Mouse (Mus musculus) B cell, adult 2 months (primary cell): ENCODE measurements around the gene Fgfr2.

Experiments
- DNase-seq, 2 experiments: peaks; one replicate each; pipeline ENCODE4 v3.0.0; 2022

Gene Fgfr2

DNA sequence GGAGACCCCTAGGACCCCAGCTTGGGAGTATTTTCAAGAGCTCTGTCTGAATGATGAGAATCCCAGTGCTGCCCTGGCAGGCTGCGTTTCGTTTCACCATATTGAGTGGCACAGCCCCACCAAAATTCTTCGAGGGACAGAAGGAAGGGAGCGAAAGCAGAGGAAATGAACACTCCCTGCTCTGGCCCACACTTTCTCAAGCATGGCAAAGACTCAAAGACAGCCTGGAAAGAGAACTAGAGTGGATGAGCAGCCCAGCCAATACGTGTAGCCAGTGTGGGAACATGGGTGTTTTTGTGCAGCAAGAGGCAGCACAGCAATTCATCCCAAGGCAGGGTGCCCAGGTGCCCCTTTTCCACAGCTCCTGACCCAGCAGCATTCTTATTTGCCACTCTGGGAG, 380.2 kb downstream of the Fgfr2 start:
- DNase-seq = no peak

DNA sequence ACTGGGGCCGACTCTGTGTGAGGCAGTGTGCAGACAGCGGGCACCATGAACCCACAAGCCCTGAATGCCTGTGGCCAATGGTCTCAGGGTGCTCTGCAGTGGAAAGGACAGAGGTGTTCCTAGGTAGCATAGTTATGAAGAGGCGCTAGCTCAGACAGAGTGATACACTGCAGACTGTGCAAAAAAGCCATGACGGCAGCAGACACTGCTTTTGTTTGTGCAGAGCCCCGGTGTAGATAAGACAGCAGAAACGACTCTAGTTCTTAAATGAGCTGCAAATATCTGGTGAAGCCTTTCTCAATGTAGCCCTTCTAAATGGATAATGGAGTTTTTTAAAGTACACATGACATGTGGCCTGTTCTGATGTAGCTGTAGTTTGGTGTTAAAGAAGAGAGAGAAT, 383.3 kb downstream of the Fgfr2 start:
- no peak for DNase-seq

DNA sequence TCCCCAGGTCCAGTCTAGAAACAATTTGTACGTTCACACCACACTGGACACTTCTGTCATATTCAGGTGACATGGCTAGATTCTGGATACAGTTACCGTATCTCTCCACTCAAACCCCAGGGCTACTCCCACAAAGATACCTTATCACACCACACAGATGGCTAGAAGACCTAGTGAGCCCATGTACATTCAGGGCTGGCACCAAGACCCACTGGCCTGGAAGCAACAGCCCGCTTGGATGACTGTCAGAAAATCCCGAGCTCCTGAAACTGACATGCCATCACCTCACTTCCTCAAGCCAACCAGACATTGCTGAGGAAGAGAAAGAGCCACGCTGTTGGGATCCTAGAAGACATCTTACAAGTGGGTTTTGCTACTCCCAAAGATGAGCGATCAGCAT, 384.3 kb downstream of the Fgfr2 start:
- DNase-seq = no peak

DNA sequence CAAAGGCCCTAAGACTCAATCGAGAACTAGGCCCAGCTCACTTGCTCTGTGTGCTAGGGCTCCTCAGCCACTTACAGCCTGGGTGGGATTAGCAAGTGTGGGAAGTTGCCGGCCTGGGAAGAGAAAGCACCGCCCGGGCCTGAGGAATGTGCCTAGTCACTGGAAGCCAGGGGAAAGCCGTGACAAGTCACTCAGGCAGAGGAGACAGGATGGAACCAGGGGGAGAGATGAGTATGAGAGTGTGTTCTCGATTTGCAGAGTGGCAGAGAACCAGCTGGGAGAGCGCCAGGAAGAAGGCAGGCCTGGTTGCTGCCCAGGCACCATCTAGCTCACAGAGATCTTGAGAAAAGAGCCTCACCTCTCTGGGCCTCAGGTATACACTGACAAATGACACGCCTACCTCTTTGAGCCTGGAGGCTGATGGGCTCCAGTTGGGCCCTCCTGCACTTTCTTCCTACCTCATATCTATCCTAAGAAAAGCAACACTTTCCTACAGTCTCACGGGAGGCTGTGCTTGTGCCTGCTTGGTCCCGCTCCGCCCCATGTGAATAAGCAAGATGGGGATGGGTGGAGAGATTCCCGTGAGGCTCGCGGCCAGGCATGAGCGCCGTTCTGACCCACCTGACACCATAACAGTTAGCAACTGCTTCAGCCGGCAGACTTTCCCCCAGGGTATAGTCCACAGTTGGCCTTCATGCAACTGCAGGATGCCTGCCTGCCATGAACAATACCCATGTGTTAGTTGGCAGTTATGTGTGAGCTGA, 386.9 kb downstream of the Fgfr2 start:
- peak in 1 of 2 experiments; percentile 26 for DNase-seq

DNA sequence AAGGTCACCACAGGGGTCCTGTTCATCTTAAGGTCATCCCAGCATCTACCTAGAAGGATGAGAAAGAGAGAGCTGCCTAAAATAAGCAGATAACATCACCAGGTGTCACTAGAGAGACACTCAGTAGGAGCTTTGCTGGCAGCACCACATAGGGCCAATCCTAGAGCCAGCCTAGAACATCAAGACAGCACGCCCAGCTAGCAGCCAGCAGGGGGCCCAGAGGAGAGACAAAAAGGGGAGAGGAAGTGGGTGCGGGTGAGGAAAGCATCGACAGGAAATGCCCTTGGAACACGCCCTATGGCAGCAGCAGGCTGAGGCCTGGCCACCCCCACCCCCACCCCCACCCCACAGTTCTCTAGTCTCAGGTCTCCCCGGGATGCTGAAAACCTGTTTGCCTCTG, 388.0 kb downstream of the Fgfr2 start:
- DNase-seq = peak; percentile 89 to 92

DNA sequence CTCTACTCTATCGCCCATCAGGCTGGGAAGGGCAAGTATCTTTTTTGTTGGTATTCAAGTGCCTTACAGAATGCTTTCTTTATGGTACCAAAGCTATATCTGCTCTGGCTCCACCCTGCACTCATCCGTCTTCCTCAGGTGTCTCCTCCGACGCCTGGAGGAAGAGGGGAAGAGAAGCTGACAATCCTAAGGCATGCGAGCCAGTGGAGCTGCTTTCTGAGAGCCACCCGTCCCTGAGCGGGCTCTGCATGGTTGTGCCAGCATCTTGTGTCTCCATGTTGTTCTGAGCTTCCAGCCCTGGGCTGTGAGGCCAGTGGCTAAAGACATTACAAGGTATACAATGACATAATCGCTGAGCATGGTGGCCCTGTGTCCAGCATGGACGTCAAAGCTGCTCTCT, 388.9 kb downstream of the Fgfr2 start:
- no peak for DNase-seq

DNA sequence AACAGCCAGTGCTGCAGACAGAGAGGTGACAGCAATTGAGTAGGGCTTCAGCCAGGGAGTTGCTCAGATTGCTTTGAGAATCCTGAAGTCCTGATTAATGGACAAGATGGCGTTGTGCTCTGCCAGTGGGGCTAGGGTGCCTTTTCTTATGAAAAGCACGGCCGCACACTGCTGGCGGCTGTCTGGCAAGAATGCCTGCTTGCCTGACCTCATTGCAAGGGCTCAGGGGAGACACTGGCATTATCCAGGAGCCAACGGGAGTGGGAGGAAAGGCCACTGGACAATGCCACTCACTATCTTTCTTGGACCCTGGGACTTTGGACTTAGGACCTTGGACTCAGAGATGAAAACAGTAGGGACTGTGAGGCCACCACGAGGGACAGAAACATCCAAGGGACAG, 389.6 kb downstream of the Fgfr2 start:
- no peak for DNase-seq

DNA sequence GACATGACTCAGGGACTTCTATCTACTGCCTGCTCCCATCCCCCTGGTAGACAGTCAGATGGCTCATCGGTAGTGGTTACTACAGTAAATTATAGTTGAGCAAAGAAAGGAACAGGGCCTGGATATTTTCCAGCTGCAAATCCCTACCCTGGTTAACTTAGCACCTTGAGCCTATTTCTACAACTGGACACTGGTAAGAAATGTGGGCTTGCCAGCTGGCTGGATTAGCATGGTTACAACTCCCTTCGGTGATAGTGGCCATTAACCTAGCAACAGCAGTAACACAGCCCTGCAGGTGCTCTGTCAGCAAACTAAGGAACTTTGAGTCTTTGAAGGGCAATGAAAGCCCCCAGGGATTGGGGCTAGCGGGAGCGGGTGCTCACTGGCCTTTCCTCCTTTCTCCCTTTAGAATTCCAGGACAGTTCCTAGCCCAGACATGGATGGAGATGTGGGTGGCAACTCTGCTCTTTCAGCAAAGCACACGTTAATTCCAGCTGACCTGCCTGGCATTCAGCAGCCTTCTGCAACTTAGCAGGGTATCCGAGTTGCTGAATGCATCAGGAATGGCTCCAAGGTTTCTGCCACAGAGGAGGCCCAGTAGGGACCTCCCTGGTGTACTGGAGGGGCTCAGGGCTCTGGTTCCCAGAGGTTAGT, 390.9 kb downstream of the Fgfr2 start:
- no peak for DNase-seq

DNA sequence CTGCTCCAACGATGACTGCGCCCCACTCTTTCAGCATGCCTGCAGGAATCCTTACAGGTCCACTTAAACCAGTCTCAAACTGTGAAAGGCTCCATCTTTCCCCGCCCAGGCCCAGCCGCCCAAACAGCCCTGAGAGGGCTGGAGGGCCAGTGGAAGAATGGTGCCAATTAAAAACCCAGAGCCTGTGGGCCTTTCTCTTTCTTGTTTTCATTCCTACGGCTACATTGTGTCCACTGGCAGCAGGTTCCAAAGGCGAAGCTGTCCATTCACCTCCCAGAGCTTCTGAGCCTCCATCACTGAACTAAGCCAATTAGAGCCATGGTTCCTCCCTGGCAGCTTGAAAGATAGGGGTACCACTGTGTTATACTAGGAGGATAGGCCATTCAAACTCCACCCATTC, 391.6 kb downstream of the Fgfr2 start:
- DNase-seq = no peak

DNA sequence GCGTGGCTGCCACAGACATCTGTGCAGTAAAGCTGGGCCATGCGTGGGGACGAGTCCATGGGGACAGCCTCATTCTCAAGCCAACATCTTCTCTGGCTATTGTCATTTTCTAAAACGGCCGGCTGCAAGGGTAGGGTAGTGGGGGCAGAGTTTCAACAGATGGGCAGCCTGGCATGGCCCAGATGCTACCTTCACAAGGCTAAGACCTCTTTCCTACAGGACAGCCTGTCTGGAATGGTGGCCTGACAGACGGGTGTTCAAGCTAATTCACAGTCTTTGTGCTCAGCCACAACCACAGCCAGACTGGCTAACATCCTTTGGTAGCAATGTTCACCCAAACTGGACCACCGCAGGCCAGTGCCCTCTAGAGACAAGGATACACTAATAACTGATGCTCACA, 392.6 kb downstream of the Fgfr2 start:
- DNase-seq = no peak

DNA sequence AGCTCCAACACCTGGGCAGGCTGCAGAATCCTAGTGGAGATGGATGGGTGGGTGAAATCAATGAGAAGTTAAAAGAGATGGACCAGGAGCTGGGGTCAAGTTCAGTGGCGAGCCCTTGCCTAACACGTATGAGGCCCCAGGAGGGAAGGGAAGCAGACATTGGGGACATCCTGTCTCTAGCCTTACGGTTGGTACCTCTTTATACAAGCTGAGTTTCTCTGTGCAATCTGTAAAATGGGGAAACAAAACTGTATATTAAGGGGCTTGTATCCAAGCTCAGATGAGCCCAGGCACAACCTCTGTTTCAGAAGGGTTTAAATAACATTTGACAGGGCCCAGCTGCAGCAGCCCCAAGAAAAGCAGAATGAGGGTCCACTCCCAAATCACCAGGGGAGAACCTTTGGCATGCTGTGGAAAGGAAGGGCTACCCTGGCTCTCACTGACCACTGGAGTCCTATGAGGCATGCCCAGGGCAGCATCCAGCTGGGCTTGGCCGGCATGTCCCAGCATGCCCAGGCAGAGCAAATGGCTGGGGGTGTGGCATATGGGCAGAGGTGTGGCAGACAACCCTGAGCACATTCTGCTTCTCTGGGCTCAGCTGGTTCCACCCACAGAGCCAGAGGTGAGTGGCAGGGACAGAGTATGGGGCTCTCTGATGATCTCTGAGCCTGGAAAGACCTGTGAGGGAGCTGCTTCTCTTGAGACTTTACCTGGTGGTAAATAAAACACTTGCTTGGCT, 393.9 kb downstream of the Fgfr2 start:
- DNase-seq = peak in 1 of 2 experiments; percentile 31

DNA sequence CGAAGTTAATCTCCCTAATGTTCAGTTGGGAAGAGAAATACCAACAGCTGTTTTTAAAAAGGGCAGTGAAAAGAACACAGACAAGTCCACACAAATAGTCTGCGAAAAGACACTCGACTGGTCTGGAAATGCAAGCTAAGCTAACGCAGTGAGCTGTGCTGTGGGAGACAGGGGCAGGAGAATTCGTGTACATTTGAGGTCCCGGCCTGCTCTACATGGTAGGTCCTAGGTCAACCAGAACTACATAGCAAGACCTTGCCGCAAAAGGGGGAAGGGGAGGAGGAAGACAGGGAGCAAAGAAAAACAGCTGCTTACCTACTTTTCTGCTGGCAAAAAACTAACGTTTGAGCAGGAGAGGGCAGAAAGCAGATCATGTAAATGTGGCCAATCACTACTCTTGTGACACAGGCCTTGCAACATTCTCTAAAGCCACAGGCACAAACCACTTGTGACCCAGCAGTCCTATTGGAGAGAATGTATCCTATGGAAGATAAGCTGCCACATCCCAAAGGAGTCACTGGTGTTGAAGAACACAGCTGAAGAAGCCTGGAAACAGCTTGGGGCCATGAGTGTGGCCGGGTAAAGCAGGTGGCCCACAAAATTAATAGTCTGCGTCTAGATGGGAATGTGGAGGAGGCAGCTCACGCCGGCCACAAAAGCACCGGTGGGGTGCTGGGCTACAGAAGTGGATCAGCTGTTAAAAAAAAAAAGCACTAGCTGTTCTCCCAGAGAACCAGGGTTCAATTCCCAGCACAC, 396.9 kb downstream of the Fgfr2 start:
- DNase-seq = no peak

DNA sequence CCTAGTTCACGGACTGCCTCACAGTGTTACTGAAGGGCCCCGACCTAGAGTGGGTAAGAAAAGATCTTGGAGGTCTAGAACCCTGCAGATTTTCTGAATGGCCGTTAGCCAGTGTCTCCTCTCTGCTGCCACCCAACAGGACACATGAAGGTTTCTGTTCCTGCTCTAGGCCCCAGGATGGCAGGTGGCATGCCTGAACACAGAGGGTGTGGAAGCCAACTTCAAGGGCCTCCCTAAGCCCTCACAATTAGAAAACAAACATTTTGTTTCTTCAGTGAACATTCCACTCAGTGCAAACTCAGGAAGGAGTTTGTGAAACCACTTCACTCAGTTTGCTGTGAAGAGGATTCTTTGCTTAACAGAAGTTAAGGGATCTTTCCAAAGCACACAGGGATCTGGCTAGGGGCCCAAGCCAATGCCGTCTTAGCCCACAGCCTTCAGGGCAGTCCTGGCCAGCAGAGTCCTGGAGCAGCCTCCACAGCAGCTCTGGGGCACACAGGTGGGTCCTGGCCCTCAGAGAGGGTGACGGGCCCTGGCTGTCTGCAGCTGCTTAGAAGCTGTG, 398.6 kb downstream of the Fgfr2 start:
- peak in 1 of 2 experiments; percentile 40 for DNase-seq

DNA sequence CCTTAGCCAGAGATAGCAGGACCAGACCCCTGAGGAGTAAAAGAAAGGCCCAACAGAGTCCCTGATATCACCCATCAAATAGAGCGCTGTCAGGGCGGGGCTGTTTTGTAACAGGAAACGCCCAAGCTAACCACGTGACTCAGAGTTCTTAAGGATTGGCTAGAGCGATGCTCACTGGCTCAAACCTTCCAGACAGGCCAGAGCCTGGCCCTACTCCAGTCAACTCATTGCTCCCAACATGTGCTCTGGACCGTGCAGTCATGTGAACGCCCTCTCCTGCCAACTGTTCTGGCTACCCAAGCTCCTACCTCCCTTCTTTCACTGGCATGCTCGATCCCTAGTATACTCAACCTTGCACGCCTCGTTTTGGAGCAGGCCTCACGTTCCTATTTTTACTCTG, 399.2 kb downstream of the Fgfr2 start:
- DNase-seq = peak; percentile 44 to 51

DNA sequence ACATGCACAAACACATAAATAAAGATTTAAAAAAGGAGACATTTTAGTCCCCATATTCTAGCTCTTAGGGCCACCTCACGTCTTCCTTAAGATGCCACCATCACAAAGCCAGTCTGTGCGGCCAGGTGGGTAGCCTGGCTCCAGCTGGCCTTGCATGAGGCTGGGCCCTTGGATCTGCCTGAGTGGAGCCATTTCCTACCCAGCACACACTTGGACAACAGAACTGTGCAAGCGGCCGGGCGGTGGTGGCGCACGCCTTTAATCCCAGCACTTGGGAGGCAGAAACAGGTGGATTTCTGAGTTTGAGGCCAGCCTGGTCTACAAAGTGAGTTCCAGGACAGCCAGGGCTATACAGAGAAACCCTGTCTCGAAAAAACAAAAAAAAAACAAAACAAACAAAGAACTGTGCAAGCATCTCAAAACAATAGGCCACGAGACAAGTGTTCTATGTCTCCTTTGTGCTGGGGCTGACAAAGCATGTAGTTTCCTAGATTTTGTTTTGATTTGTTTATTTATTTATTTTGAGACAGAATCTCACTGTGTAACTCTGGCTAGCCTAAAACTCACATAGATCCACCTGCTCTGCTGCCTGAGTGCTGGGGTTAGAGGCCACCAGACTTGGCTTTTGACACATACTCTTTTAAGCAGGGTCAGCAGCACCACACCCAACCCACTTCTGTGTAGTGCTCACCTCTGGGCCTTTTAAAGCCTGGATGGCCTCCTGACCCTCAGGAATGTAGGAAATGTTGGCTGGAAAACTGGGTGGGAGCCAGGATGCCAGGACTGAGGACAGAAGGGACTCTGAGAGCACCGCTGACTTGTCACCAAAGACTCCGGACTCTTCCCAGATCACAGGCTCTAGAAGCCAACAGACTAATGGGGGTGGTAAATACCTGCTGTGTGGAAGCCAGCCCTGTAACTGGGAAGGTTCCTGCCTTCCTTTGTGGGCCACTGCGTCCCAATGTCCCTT, 400.5 kb downstream of the Fgfr2 start:
- no peak for DNase-seq

DNA sequence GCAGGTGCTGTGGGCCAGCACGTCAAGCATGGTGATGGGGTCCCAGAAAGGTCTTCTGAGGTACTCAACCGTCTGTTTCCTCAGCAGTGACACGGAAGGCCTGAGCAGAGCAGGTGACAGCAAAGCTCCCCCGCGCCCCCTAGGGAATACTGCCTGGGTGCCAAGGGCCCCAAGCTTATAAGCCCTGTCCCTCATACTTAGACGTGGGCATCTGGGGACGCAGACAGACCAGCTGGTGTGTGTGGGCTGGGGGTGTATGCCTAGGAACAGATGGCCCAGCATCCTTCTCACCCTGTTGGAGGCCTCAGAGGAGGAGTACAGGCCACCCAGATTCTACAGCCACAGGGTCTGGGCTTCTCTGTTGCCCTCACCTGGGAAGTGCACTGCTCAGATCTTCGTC, 402.6 kb downstream of the Fgfr2 start:
- peak; percentile 93 to 94 for DNase-seq

DNA sequence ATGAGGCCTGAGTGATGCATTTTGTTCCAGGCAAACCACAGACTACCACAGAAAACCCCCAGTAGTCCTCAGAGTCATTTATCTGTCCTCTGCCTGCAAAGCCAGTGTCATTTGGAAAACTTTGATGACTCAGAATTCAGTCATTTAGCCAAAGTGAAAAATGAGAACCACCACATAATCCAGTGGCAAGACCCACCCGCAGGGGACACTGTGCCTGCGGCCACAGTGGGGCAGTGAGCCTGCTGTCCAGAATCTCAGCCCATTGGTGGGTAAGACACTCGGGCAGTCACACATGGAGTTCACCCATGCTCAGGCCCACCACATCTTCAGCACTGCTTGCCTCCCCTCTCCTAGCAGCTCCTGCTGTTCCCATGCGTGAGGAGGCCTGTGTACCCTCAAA, 403.6 kb downstream of the Fgfr2 start:
- DNase-seq = no peak

DNA sequence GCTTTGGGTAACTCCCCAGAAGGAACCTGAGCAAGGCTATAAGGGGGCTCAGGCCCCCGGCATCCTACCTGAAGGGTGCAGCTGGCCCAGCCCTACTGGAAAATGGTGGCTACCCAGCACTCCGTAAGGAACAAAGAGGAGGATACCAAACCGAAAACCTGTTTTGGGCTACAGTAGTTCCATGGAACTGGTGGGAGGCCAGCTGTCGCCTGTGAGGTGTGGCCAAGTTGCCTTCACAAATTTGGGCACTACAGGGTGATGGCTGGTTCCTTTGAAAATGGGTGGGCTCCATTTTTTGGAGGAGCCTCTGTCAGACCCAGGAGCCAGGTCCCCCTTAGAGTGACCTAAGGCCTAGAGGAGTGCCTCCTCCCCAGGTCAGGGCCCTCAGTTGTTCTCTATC, 407.9 kb downstream of the Fgfr2 start:
- no peak for DNase-seq

DNA sequence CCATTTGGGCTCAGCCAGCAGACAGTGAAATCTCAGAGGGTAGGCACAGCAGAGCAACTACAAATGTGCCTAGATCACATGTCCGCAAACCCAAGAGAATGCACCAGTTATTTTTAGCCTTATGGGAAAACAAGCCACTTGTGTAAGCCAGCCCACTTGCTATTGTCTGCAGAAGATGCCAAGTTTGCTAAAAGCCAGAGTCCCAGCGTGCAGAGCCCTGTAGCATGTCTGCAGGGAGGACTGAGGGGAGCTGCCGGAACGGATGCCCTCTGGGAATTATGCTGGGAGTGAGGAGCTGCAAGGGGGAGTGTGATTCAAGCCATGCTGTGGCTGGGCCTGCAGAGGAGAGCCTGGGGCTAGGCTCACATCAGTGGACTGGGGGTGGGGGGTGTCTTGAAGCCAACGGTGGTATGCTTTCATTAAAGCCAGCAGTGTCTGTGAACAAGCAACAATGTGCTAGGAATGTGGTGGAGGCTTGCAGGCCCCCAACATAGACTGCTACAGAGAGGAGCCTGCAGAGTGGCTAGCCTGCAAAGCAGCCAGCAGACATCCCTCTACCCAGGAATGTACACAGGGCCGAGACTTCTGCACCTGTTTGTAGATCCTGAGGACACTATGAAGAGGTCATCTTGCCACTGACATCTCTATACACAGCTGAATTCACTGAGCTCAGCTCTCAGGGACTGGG, 408.8 kb downstream of the Fgfr2 start:
- DNase-seq = no peak

DNA sequence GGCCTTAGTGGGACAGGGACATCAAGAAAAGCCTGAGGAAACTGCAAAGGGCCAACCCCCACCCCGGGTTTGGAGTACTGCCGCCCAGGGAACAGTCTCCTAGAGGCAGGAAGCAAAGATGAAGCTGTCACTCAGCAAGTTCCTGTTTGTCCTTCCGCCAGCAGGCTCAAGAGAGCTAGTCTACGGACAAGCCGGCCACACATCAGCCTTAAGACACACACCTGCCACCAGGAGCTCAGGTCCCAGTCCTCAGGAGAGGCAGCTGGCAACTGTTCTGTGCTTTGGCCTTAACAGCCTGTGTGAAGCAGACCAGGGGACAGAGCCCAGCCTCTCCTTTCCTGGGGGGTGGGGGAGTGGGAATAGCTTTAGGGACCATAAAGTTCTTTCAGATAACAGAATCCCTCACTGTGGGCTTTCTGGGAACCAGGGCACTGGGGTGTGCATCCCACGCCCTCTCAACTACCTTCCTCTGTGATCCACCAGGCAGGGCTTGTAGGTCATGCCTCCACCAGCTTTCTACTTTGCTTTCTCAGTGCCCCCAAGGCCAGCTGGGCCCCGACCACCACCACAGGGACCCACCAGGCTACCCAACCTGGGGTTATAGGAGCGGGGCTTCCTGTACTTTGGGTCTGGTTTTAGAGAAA, 409.5 kb downstream of the Fgfr2 start:
- DNase-seq = peak; percentile 55 to 57

DNA sequence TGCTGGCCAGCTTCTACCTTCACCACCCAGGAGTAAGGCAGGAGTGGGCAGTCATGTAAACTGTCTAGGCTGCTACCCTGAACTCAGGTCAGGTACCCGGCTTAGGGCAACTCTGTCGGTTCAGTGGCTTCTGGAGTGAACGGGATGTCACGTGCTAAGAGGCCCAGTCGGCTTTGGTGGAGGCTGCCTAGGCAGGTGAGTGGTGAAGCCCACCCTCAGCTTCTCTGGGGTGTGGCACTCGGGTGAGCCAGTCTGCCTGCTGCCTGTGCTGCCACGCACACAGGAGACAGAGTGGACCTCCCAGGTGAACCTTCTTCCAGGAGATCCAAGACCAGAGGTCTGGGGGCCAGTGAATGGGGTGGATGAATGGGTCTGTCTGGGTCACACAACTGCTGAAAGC, 410.2 kb downstream of the Fgfr2 start:
- no peak for DNase-seq
